Mouse (Mus musculus) kidney, embryonic 16.5 days (tissue): Measurements from ENCODE around the gene Ccm2. TPM values are rescaled to one million over a fixed set of nuclear protein-coding genes. Genes with fewer than 3 reads are reported as not detected.

Experiments used
- ATAC-seq: fragments of 200-750 bp; cut with Nextera tagmentation; 2 replicates; pipeline ENCODE4 v1.8.0; 2017; ENCODE audit warnings: moderate TSS enrichment; ENCODE audit not compliant: low FRiP score, low TSS enrichment
- H3K27ac ChIP-seq: fragments of 300-500 bp; sonication (generic); 2 replicates; pipeline ENCODE4 v1.5.1; 2014; ENCODE audit warnings: low read length
- H3K27me3 ChIP-seq: fragments of 300-500 bp; sonication (generic); 2 replicates; pipeline ENCODE4 v1.6.1; 2014; ENCODE audit warnings: low read length, control low read depth, mixed read lengths; ENCODE audit not compliant: insufficient read depth
- H3K36me3 ChIP-seq: fragments of 300-500 bp; sonication (generic); 2 replicates; pipeline ENCODE4 v1.6.1; 2014; ENCODE audit warnings: low read length, control low read depth, mixed read lengths; ENCODE audit not compliant: insufficient read depth
- H3K4me1 ChIP-seq: fragments of 300-500 bp; sonication (generic); 2 replicates; pipeline ENCODE4 v1.6.1; 2014; ENCODE audit warnings: low read length, control low read depth, mixed read lengths; ENCODE audit not compliant: insufficient read depth
- H3K4me2 ChIP-seq: fragments of 300-500 bp; sonication (generic); replicated peaks from 2 replicates; pipeline ENCODE4 v1.6.1; 2014; ENCODE audit warnings: low read depth, low read length
- H3K4me3 ChIP-seq: fragments of 300-500 bp; sonication (generic); 2 replicates; pipeline ENCODE4 v1.5.1; 2014; ENCODE audit warnings: mild to moderate bottlenecking, low read length
- H3K9ac ChIP-seq: fragments of 300-500 bp; sonication (generic); replicated peaks from 2 replicates; pipeline ENCODE4 v1.6.1; 2014; ENCODE audit warnings: low read length
- H3K9me3 ChIP-seq: fragments of 300-500 bp; sonication (generic); 2 replicates; pipeline ENCODE4 v1.6.1; 2016; ENCODE audit warnings: low read length, control low read depth
- WGBS: fragments of 180-500 bp; shearing (Covaris S2); extraction: QIAGEN DNeasy Blood & Tissue Kit; methylation state at CpG from one replicate; pipeline ENCODE4 v1.1.7; 2014; 5-methylcytosine and 5-hydroxymethylcytosine counted together
- polyA plus RNA-seq: library from polyadenylated mRNA; unstranded; fragments of >200 nt; fragmentation: Nextera tagmentation; extraction: Ambion mirVana; gene quantifications from 2 replicates; pipeline ENCODE4 v1.2.1, GENCODE M21; 2015

Gene Ccm2
- polyA plus RNA-seq, 1 experiment from 2014 or later: 93.3 TPM

DNA sequence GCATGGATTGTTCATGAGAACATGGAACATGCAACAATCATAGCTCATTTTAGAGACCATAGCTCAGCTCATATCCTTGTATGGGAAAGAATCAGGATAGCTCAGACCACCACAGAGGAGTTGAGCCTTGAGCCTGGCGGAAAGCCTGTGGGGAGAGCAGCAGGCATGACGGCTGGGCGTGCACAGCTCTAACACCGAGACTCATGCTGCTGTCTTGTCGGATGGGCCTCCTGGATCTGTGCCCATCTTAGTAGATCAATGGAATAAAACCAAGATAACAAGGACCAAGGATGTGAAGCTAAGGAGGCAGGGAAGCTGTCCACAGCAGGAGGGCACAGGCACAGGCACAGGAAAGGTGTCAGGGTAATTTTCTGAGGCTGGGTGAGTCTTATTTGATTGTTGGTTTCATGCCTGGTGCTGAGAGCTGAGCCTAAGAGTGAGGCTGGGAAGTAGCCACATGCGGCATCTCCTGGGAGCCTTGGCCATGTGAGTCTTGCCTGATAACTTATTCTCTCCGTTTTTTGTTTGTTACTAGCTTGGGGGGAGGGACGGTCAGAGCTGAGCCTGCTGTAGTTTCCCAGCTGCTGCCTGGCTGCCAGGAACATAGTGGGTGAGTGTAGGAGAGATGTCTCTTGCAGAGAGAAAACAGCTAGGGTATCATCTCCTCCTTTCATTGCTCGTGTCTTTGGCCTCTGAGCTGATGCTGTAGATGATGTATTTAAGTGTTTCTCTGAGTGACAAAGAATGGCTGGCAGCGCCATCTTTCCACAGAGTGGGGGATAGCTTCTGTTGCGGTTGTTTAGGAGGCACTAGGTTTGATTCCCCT is 22.1 kb downstream of the Ccm2 start:
- peaks cover 18% of the 10 kb centered on the region for H3K36me3 ChIP-seq
- no peak overlapping the region for H3K4me3 ChIP-seq
- no peak overlapping the region for H3K27ac ChIP-seq
- WGBS: 70% methylated on average over 11 of the region's 11 CpGs
- ATAC-seq: no peak
- H3K27me3 ChIP-seq: no peaks in the 10 kb centered on the region
- H3K4me2 ChIP-seq: no peak overlapping the region
- H3K9ac ChIP-seq: no peak overlapping the region
- H3K4me1 ChIP-seq: no peaks in the 10 kb centered on the region
- H3K9me3 ChIP-seq: no peaks in the 10 kb centered on the region

DNA sequence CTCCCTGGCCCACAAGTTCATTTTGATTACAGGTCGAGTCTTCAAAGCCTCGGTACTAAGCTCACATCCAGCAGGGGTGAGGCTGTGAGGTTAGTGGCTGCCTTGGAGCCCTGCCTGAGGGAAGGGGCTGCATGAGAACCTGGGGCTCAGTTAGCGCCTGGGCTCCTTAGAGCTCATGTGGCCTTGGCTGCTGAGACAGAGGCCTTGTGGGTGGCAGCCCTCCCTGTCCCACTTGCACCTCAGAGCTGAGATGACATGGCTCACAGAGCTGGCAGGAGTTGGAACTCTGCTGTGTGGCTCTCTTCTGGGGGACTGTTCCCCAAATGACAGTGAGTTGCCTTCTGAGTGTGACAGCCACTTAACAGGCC is 22.7 kb downstream of the Ccm2 start:
- no peak for ATAC-seq
- 44% methylated on average over 3 of the region's 3 CpGs for WGBS
- no peaks in the 10 kb centered on the region for H3K27me3 ChIP-seq
- no peaks in the 10 kb centered on the region for H3K9me3 ChIP-seq
- H3K4me2 ChIP-seq: no peak overlapping the region
- H3K27ac ChIP-seq: no peak overlapping the region
- peaks cover 17% of the 10 kb centered on the region for H3K36me3 ChIP-seq
- H3K4me3 ChIP-seq: no peak overlapping the region
- no peaks in the 10 kb centered on the region for H3K4me1 ChIP-seq
- no peak overlapping the region for H3K9ac ChIP-seq

- WGBS: 61% methylated on average over 3 of the region's 3 CpGs
- no peak overlapping the region for H3K4me2 ChIP-seq
- peaks cover 16% of the 10 kb centered on the region for H3K36me3 ChIP-seq
- no peak overlapping the region for H3K9ac ChIP-seq
- H3K4me1 ChIP-seq: no peaks in the 10 kb centered on the region
- H3K9me3 ChIP-seq: no peaks in the 10 kb centered on the region
- ATAC-seq: no peak
- H3K27ac ChIP-seq: no peak overlapping the region
- H3K4me3 ChIP-seq: no peak overlapping the region
- no peaks in the 10 kb centered on the region for H3K27me3 ChIP-seq
These were observed 29.5 kb downstream of the Ccm2 start for GRCm38 (mm10) chr11:6576151-6576550.

DNA sequence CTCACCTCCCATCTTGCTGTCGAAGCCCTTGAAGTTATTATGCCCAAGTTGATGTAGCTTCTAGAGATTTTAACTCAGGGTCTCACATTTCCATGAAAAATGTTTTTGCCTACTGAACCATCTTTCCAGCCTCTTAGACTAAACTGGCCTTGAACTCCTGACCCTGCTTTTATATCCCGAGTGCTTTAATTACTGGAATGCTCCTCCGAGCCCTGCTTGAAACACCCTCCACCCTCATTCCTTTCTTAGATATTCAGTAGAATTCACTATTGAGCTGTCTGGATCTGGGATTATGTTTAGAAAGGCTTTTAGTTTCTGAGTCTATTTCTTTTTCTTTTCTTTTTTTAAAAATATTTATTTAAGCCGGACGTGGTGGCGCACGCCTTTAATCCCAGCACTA is 32.7 kb downstream of the Ccm2 start:
- H3K4me3 ChIP-seq: no peak overlapping the region
- peaks cover 7% of the 10 kb centered on the region for H3K36me3 ChIP-seq
- no peak overlapping the region for H3K27ac ChIP-seq
- no peaks in the 10 kb centered on the region for H3K9me3 ChIP-seq
- H3K4me1 ChIP-seq: no peaks in the 10 kb centered on the region
- 89% methylated on average over 7 of the region's 7 CpGs for WGBS
- H3K27me3 ChIP-seq: no peaks in the 10 kb centered on the region
- no peak for ATAC-seq
- no peak overlapping the region for H3K9ac ChIP-seq
- no peak overlapping the region for H3K4me2 ChIP-seq

DNA sequence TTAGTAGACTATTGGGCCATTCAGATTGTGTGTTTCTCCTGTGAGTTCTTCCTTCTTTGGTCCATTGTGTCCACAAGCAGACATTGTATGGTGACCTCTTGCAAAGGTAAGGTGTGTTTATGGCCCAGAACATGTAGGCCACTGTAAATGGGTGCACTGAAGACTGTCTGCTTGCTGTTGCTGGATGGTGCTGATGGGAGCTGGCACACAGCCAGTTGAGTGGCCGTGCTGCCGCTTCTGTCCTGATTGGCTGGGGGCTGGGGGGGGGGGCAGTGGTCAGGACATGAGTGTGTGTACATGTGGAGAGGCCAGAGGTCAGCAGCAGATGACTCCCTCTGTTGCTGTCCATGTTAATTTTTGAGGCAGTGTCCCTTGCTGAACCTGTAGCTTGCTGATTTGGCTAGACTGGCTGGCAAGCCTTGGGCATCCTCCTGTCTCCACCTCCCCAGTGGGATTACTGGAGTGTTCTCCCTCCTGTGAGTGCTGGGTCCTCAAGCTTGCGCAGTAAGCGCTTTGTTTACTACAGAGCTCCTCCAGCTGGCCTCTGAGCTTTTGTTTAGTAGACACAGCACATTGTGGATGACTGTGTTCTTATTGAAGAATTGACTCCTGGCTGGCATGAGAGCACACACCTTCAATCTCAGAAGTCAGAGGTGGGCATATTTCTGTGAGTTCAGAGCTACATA is 33.5 kb downstream of the Ccm2 start:
- Histone ChIP-seq H3K36me3 (peaks cover 7% of the 10 kb centered on the region), H3K4me3 (no peak overlapping the region), H3K9me3 (no peaks in the 10 kb centered on the region), H3K27me3 (no peaks in the 10 kb centered on the region), H3K9ac (no peak overlapping the region), H3K4me1 (no peaks in the 10 kb centered on the region), H3K4me2 (no peak overlapping the region), H3K27ac (no peak overlapping the region)
- 80% methylated on average over 4 of the region's 4 CpGs for WGBS
- no peak for ATAC-seq

DNA sequence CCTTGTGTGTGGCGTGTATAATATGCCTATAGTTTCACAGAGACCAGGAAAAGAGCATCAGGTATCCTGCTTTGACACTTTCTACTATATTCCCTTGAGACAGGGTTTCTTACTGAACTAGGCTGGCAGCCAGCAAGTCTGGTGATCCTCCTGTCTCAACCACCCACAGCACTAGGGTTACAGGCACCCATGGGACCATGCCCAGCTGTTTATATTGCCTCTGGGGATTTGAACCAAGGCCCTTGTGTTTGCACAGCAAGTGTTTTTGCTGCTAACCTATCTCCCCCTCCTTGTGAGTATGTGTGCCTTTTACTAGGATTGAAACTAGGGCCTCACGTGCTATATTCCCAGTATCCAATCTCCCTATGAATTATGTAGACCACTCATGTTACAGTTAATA is 34.9 kb downstream of the Ccm2 start:
- Histone ChIP-seq H3K36me3 (peaks cover 14% of the 10 kb centered on the region), H3K4me2 (no peak overlapping the region), H3K27me3 (no peaks in the 10 kb centered on the region), H3K27ac (no peak overlapping the region), H3K4me1 (no peaks in the 10 kb centered on the region), H3K9ac (no peak overlapping the region), H3K4me3 (no peak overlapping the region), H3K9me3 (no peaks in the 10 kb centered on the region)
- ATAC-seq: no peak
- 83% methylated on average over 2 of the region's 2 CpGs for WGBS

DNA sequence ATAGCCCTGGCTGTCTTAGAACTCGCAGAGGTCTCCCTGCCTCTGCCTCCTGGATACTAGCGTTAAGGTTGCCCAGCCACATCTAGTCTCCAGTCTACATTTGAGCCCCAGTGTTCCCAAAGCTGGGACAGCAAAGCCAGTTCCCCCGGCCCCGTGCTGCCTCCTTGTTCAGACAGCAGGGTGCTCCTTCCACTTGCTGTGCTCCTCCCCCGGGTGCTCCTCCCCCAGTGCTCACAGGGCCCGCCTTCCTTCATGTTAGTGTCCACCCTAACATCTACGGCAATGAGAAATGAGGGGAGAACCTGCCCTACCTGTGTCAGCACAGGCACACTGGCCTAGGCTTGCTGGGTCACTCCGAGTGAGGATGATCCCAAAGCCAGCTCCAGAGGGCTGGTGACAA is 39.1 kb downstream of the Ccm2 start:
- H3K9ac ChIP-seq: no peak overlapping the region
- H3K4me2 ChIP-seq: no peak overlapping the region
- H3K9me3 ChIP-seq: no peaks in the 10 kb centered on the region
- no peaks in the 10 kb centered on the region for H3K4me1 ChIP-seq
- H3K36me3 ChIP-seq: peaks cover 32% of the 10 kb centered on the region
- 93% methylated on average over 8 of the region's 8 CpGs for WGBS
- ATAC-seq: no peak
- H3K4me3 ChIP-seq: no peak overlapping the region
- H3K27ac ChIP-seq: no peak overlapping the region
- H3K27me3 ChIP-seq: no peaks in the 10 kb centered on the region

- Histone ChIP-seq H3K4me2 (no peak overlapping the region), H3K9me3 (no peaks in the 10 kb centered on the region), H3K4me3 (no peak overlapping the region), H3K4me1 (no peaks in the 10 kb centered on the region), H3K27ac (no peak overlapping the region), H3K9ac (no peak overlapping the region), H3K27me3 (no peaks in the 10 kb centered on the region), H3K36me3 (peaks cover 35% of the 10 kb centered on the region)
- 81% methylated on average over 3 of the region's 3 CpGs for WGBS
- ATAC-seq: no peak
These were observed 40.0 kb downstream of the Ccm2 start for GRCm38 (mm10) chr11:6586660-6587059.

DNA sequence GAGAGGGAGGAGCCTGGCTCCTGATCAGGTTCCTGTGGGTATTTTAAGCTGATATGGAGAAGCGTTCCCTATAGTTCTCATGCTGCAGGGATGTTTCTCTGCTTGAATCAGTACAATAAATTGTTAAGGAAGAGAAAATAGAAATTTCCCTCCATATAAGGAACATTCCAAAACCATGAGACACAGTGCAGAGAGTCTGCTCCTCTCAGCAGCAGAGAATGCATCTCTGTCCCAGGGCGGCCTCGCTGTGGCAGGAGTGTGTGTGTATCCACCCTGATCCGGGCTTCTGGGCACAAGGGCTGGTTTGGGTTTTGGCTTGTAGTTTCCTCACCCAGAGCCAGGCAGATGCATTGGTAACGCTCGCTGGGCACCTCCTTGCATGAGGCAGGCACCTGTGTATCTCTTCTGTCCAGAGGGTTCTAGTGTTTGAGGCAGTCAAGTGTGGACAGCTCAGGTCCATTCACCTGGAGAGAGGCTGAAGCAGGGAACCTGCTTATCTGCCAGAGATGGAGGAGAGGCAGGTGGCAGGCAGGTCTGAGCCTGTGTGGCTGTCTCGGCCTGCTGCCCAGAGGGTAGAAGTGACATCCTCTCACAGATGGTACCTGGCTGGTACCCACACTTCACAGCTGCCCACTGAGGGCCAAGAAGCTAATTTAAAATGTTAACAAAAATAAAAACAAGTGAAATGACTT is 40.7 kb downstream of the Ccm2 start:
- H3K36me3 ChIP-seq: peaks cover 42% of the 10 kb centered on the region
- H3K4me1 ChIP-seq: no peaks in the 10 kb centered on the region
- no peak overlapping the region for H3K4me2 ChIP-seq
- H3K27ac ChIP-seq: no peak overlapping the region
- no peak overlapping the region for H3K4me3 ChIP-seq
- H3K9ac ChIP-seq: no peak overlapping the region
- no peaks in the 10 kb centered on the region for H3K27me3 ChIP-seq
- 91% methylated on average over 7 of the region's 7 CpGs for WGBS
- ATAC-seq: no peak
- H3K9me3 ChIP-seq: no peaks in the 10 kb centered on the region

- no peak overlapping the region for H3K9ac ChIP-seq
- peaks cover 51% of the 10 kb centered on the region for H3K36me3 ChIP-seq
- no peaks in the 10 kb centered on the region for H3K9me3 ChIP-seq
- H3K27ac ChIP-seq: no peak overlapping the region
- no peak overlapping the region for H3K4me3 ChIP-seq
- no peaks in the 10 kb centered on the region for H3K4me1 ChIP-seq
- no peak overlapping the region for H3K4me2 ChIP-seq
- WGBS: 94% methylated on average over 7 of the region's 7 CpGs
- no peak for ATAC-seq
- no peaks in the 10 kb centered on the region for H3K27me3 ChIP-seq
These were observed 41.6 kb downstream of the Ccm2 start for GRCm38 (mm10) chr11:6588295-6588694.
